Mouse (Mus musculus) kidney, embryonic 14.5 days (tissue): ENCODE data around the gene Ift81. TPM values are rescaled to one million over a fixed set of nuclear protein-coding genes. Genes with fewer than 3 reads are reported as not detected.
A peak's percentile ranks its signal among the peaks of the same experiment; 100 is the strongest.

ENCODE experiments used
- ATAC-seq: fragments of 200-750 bp; cut with Nextera tagmentation; 2 replicates; pipeline ENCODE4 v1.8.0; 2017; ENCODE audit warnings: moderate number of reproducible peaks, mild to moderate bottlenecking, moderate TSS enrichment, moderate library complexity; ENCODE audit not compliant: low FRiP score, low TSS enrichment
- H3K27ac ChIP-seq: fragments of 300-500 bp; sonication (generic); 2 replicates; pipeline ENCODE4 v1.5.1; 2014; ENCODE audit warnings: low read depth, mild to moderate bottlenecking, low read length, moderate library complexity, mixed read lengths
- H3K27me3 ChIP-seq: fragments of 300-500 bp; sonication (generic); 2 replicates; pipeline ENCODE4 v1.6.1; 2014; ENCODE audit warnings: mild to moderate bottlenecking, low read length; ENCODE audit not compliant: control insufficient read depth, insufficient read depth
- H3K36me3 ChIP-seq: fragments of 300-500 bp; sonication (generic); 2 replicates; pipeline ENCODE4 v1.6.1; 2014; ENCODE audit warnings: low read length, mixed read lengths; ENCODE audit not compliant: control insufficient read depth, insufficient read depth
- H3K4me1 ChIP-seq: fragments of 300-500 bp; sonication (generic); 2 replicates; pipeline ENCODE4 v1.6.1; 2014; ENCODE audit warnings: low read length, mixed read lengths; ENCODE audit not compliant: control insufficient read depth, insufficient read depth
- H3K4me2 ChIP-seq: fragments of 300-500 bp; sonication (generic); replicated peaks from 2 replicates; pipeline ENCODE4 v1.6.1; 2014; ENCODE audit warnings: low read depth, mild to moderate bottlenecking, low read length
- H3K4me3 ChIP-seq: fragments of 300-500 bp; sonication (generic); 2 replicates; pipeline ENCODE4 v1.5.1; 2014; ENCODE audit warnings: mild to moderate bottlenecking, low read length
- H3K9ac ChIP-seq: fragments of 300-500 bp; sonication (generic); 2 replicates; pipeline ENCODE4 v1.6.1; 2014; ENCODE audit warnings: low read depth, mild to moderate bottlenecking, low read length, moderate library complexity
- H3K9me3 ChIP-seq: fragments of 300-500 bp; sonication (generic); 2 replicates; pipeline ENCODE4 v1.6.1; 2016; ENCODE audit warnings: low read length; ENCODE audit not compliant: control insufficient read depth
- WGBS: fragments of 180-500 bp; shearing (Covaris S2); extraction: QIAGEN DNeasy Blood & Tissue Kit; methylation state at CpG from one replicate; pipeline ENCODE4 v1.1.7; 2014; 5-methylcytosine and 5-hydroxymethylcytosine counted together
- polyA plus RNA-seq: library from polyadenylated mRNA; unstranded; fragments of >200 nt; fragmentation: Nextera tagmentation; extraction: Ambion mirVana; gene quantifications from 2 replicates; pipeline ENCODE4 v1.2.1, GENCODE M21; 2014

The Ift81 gene
- polyA plus RNA-seq, 1 experiment from 2014 or later = 46.0 TPM

GRCm38 (mm10) chr5:122619686-122620296 is 5.5 kb upstream of the Ift81 start:
- Histone ChIP-seq H3K4me3 (no peak overlapping the region), H3K4me1 (no peaks in the 10 kb centered on the region; the same call in 1 of the 2 replicates), H3K36me3 (no peaks in the 10 kb centered on the region), H3K27me3 (no peaks in the 10 kb centered on the region), H3K27ac (no peak overlapping the region), H3K9me3 (no peaks in the 10 kb centered on the region), H3K4me2 (no peak overlapping the region), H3K9ac (no peak overlapping the region)
- ATAC-seq = no peak
- 77% methylated on average over 9 of the region's 9 CpGs for WGBS

- Histone ChIP-seq H3K9me3 (no peaks in the 10 kb centered on the region), H3K36me3 (no peaks in the 10 kb centered on the region), H3K4me2 (no peak overlapping the region), H3K4me1 (no peaks in the 10 kb centered on the region; the same call in 1 of the 2 replicates), H3K27ac (no peak overlapping the region), H3K4me3 (no peak overlapping the region), H3K9ac (no peak overlapping the region), H3K27me3 (no peaks in the 10 kb centered on the region)
- no peak for ATAC-seq
- 81% methylated on average over 5 of the region's 5 CpGs for WGBS
Measured at GRCm38 (mm10) chr5:122617718-122618117, 3.4 kb upstream of the Ift81 start.

GRCm38 (mm10) chr5:122611651-122612050 is 2.7 kb downstream of the Ift81 start:
- H3K4me1 ChIP-seq = peaks cover 3% of the 10 kb centered on the region
- H3K27me3 ChIP-seq = no peaks in the 10 kb centered on the region
- H3K9ac ChIP-seq = 0 out of 2 replicates have a peak overlapping the region, but pooled peaks have one; percentile 12
- no peak overlapping the region for H3K4me3 ChIP-seq
- peak overlapping the region; percentile 42; the same call in 1 of the 2 replicates for H3K27ac ChIP-seq
- WGBS = 50% methylated on average over 5 of the region's 5 CpGs
- no peaks in the 10 kb centered on the region for H3K9me3 ChIP-seq
- peaks cover 24% of the 10 kb centered on the region; the same call in 1 of the 2 replicates for H3K36me3 ChIP-seq
- H3K4me2 ChIP-seq = no peak overlapping the region
- no peak for ATAC-seq

DNA sequence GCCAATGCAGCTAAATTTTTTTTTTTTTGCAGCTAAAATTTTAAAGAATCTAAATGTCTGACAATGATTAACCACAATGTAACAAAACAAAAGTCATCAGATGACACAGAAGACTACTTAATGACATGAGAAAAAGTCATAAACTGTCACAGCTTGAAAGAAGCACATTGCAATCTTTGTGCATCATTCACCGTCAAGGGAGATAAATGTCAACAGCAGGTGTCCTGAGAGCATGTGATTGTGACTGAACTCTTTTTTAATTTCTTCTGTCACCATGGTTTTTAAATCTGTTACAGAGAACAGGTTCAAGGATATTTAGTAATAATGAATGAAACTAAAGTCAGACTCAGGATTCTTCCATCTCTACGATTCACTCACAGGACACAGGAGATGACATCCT is 9.4 kb downstream of the Ift81 start:
- Histone ChIP-seq H3K4me1 (no peaks in the 10 kb centered on the region), H3K27ac (no peak overlapping the region), H3K4me3 (no peak overlapping the region), H3K27me3 (no peaks in the 10 kb centered on the region), H3K36me3 (peaks cover 65% of the 10 kb centered on the region), H3K4me2 (no peak overlapping the region), H3K9me3 (no peaks in the 10 kb centered on the region), H3K9ac (no peak overlapping the region)
- no peak for ATAC-seq
- WGBS = 88% methylated on average over 2 of the region's 2 CpGs

DNA sequence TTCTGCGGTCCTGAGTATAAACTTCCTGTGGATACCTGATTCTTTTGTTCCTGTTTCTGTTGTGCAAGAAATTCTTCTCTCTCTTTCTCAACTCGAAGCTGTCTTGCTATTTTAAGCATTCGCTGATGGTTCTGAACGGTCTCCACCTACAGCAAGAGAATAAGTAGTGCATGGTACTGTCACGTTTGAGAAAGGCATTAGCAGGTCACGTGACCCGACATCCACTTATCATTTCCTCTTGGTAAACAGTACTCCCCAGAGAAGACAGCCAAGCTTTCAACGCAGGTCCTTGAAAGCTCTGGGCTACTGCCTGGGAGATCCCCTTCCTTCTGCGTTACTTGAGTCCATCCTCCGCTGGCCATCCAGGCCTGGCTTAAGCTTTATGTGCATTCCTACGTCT is 12.1 kb downstream of the Ift81 start:
- Histone ChIP-seq H3K4me1 (no peaks in the 10 kb centered on the region), H3K4me3 (no peak overlapping the region), H3K27ac (no peak overlapping the region), H3K36me3 (peaks cover 65% of the 10 kb centered on the region), H3K27me3 (no peaks in the 10 kb centered on the region), H3K4me2 (no peak overlapping the region), H3K9ac (no peak overlapping the region), H3K9me3 (no peaks in the 10 kb centered on the region)
- WGBS = 74% methylated on average over 11 of the region's 11 CpGs
- ATAC-seq = no peak

- no peaks in the 10 kb centered on the region for H3K27me3 ChIP-seq
- H3K4me1 ChIP-seq = no peaks in the 10 kb centered on the region
- no peak overlapping the region for H3K4me2 ChIP-seq
- no peak overlapping the region for H3K9ac ChIP-seq
- WGBS = 92% methylated on average over 4 of the region's 4 CpGs
- H3K9me3 ChIP-seq = no peaks in the 10 kb centered on the region
- H3K27ac ChIP-seq = no peak overlapping the region
- no peak for ATAC-seq
- no peak overlapping the region for H3K4me3 ChIP-seq
- H3K36me3 ChIP-seq = peaks cover 45% of the 10 kb centered on the region
Measured at GRCm38 (mm10) chr5:122595470-122595869, 18.8 kb downstream of the Ift81 start.

DNA sequence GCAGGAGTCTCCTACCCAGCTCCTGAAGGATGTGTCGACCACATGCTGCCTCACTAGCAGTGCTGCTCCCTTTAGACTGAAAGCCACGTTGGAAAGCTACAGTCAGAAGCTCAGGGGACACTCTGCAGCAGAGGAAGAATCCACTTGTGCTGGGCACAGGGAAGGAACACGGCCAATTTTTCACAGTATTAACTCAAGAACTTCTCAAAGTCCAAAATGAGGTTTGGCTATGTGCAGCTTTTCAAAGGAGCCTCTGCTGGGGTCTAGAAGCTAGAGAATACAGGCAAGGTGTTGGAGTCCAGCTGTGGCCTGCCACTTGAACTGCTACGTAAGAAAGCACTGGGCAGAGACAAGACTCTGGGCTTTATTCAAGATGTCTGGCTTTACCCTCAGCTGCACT is 24.4 kb downstream of the Ift81 start:
- no peak overlapping the region for H3K27ac ChIP-seq
- H3K9ac ChIP-seq = no peak overlapping the region
- H3K4me3 ChIP-seq = no peak overlapping the region
- peaks cover 21% of the 10 kb centered on the region; the same call in 1 of the 2 replicates for H3K36me3 ChIP-seq
- WGBS = 79% methylated on average over 4 of the region's 4 CpGs
- H3K27me3 ChIP-seq = no peaks in the 10 kb centered on the region
- peaks cover under 1% of the 10 kb centered on the region; the same call in 1 of the 2 replicates for H3K4me1 ChIP-seq
- no peak for ATAC-seq
- H3K4me2 ChIP-seq = no peak overlapping the region
- no peaks in the 10 kb centered on the region for H3K9me3 ChIP-seq

GRCm38 (mm10) chr5:122585546-122585945 is 28.8 kb downstream of the Ift81 start:
- Histone ChIP-seq H3K4me2 (no peak overlapping the region), H3K4me3 (no peak overlapping the region), H3K9me3 (peaks cover 5% of the 10 kb centered on the region), H3K27ac (no peak overlapping the region), H3K36me3 (peaks cover 11% of the 10 kb centered on the region; the same call in 1 of the 2 replicates), H3K4me1 (peaks cover 5% of the 10 kb centered on the region; the same call in 1 of the 2 replicates), H3K27me3 (no peaks in the 10 kb centered on the region), H3K9ac (no peak overlapping the region)
- ATAC-seq = no peak
- WGBS = 91% methylated on average over 9 of the region's 9 CpGs

- Histone ChIP-seq H3K27me3 (no peaks in the 10 kb centered on the region), H3K4me1 (peaks cover 5% of the 10 kb centered on the region; the same call in 1 of the 2 replicates), H3K27ac (no peak overlapping the region), H3K4me2 (no peak overlapping the region), H3K36me3 (peaks cover 18% of the 10 kb centered on the region; the same call in 1 of the 2 replicates), H3K4me3 (no peak overlapping the region), H3K9ac (no peak overlapping the region), H3K9me3 (peaks cover 5% of the 10 kb centered on the region)
- 60% methylated on average over 5 of the region's 5 CpGs for WGBS
- no peak for ATAC-seq
Measured at GRCm38 (mm10) chr5:122584093-122584492, 30.2 kb downstream of the Ift81 start.
